Mouse (Mus musculus) lung, postnatal 14 days (tissue): ENCODE results near the gene A430005L14Rik.

Source experiments
- DNase-seq: peaks from one replicate; pipeline ENCODE4 v3.0.0; 2021

A430005L14Rik gene

DNA sequence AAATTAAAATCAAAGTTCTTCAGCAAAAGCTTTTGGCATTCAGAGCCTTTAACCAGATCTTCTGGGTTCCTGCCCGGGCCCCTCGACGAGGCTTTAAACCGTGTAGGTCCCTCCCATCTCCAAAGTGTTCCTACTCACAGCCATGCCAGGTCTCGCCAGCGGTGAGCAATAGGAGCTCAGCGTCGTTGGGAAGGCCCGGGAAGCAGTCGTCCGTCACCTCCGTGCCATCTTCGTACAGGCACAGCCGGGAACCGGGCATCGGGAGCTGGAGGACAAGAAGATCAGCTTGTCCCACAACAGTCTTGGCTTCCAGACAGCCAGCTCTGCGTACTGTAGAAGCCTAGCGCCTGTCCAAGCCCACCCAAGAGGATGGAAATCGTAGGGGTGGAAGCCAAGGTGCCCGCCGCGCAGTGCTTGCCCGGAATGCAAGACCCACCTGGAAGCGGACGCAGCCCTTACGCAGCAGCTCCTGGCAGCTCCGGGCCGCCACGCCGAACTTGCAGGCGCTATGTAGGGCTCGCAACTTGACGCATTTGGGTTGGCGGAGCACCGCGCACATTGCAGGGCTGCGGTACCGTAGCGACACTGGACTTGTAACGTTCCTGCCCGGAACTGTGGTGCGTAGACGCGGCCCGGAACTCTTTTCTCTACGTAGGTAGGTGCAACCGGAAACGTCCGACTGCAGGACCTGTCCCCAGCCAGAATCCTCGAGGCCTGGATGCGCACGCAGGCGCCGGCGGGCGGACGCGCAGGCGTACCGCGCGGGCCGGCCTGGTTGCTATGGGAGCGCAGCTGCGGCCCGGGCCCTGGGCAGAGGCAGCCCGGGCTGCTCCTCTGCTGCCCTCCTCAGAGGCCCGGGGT, 17.6 kb downstream of the A430005L14Rik start, which contains the start of the genes Dffb and Cep104:
Gene Dffb, minus strand, starts transcription at position 696 of the 861 bp plus-strand sequence.
Gene Cep104, plus strand, starts transcription at position 764 of the 861 bp plus-strand sequence.
- peak; percentile 97 for DNase-seq

DNA sequence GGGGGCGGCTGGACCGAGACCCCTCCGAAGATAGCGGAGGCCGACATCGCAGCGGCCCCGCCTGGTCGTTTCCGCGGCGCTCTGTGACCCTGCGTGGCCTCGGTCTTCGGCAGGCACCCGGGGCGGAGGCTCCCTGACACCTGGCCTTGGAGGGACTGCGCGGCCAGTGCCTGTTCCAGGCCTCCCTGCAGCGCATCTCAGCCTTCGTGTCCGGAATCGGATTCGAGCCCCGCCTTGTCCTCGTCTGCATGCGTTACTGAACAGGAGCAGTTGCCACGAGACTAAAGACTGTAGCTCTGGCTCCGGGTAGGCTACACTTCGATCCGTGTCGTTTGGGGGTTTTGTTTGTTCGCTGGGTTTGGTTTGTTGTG, 18.2 kb downstream of the A430005L14Rik start:
- no peak for DNase-seq

DNA sequence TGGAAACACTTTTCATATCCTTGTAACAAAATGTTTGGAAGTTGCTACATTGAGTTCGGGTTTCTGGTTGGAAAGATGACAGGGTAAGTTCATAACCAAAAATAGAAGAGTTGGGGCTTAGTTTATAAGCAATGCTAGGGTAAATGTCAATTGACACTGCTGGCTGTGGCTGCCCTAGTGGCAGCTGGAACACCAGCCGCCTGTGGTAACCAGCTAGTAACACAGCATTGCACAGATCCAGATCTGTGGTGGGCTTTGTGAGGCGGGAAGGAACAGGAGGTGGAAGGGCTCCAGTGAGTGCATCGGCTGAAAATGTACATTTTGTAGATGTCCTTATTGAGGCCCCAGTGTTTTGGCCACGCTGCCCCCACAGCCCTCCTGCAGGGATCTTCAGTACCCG, 18.7 kb downstream of the A430005L14Rik start:
- DNase-seq: no peak

DNA sequence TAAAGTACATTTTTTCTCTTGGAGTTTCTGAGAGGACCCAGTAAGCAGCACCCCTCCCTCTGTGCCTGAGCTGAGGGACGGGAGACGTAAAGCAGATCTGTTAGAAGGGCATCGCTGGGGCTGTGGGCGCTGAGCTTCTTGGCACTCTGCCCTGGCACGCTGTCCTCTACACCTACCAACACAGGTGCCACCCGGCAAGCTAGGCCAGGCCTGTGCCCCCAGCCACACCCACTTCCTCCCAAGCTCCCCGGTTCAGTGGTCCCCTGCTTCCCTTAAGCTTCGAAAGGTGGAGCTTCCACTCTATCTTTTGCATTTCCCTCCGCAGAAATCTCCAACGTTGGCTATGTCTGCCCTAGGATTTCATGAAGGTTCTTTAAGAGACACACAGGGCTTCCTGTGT, 22.2 kb downstream of the A430005L14Rik start:
- no peak for DNase-seq

DNA sequence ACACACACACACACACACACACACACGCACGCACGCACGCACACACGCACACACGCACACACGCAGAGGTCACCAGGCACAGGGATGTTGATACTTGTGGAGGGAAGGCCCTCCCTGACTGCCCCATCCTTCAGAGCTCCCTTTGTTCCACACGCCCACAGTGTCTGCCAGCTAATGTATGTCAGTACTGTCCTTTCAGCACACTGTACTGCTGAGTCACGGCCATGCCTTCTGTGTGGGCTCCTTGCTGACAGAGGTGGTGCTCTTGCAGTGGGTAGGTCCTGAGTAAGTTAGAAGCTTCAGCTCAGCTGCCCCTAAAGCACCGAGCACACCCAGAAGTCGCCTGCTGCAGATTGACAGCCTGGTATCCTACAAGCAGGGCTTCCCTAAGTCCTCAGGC, 23.4 kb downstream of the A430005L14Rik start:
- DNase-seq: no peak

DNA sequence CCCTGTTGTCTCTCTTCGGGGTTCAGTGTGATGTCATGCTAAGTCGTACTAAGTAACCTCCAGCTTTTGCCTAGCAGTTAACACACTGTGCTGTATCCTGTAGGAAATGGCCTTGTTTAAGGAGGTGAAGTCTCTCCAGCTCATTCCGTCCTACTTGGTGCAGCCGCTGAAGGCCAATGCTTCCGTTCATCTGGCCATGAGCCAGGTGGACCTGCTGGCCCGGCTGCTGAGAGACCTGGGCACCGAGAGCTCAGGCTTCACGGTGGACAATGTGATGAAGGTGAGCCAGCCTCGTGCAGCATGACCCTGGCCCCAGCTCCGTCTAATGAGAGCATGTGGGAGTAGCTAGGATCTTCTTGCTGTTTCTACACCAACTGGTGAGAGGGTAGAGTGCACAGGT, 35.7 kb downstream of the A430005L14Rik start:
- DNase-seq: no peak

DNA sequence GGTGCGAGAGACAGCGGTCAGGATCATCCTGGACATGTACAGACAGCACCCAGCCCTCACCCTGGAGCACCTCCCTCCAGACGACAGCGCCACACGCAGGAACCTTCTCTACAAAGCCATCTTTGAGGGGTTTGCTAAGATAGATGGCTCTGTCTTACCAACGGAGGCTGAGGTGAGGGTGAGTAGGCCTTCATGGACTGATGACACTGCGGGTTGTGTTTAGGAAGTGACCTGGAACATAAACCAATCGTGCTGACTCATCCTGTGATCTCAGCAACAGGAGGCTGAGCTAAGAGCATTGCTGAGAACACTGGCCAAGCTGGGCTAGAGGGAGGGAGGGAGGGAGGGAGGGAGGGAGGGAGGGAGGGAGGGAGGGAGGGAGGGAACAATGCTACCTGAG, 36.5 kb downstream of the A430005L14Rik start:
- no peak for DNase-seq

DNA sequence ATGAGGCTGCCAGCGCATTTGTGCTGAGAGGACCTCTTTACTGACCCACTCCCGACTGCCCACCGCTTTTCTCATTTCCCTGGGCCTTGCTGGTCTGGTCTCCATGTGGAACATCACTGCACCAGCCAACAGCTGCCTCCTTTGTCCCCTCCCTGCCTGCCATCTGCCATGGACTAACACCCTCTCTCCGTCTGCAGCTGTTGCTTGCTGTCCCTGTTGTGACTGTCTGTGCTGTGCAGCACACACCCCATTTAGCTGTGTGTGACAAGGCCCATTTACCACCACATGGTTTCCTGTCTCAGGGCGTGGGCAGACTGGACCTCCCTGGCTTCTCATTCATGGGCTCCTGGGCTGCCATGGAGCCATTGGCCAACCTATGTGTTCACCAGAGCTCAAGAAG, 48.5 kb downstream of the A430005L14Rik start:
- DNase-seq: no peak

DNA sequence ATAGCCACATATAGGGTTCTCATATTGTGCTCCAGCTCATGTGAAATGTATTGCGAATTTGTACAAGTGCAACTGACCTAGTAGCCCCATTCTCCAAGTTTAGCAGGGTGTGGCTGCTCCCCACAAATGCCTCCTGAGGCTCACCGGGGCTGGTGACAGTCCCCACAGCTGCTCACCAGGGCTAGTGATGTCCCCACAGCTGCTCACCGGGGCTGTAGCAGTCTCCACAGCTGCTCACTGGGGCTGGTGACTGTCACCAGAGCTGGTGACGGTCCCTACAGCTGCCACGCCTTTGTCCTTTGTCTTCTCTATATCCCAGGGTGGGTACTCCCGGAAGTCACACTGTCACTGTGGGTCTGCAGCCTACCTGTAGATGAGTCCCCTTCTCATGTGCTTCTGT, 49.2 kb downstream of the A430005L14Rik start:
- no peak for DNase-seq

DNA sequence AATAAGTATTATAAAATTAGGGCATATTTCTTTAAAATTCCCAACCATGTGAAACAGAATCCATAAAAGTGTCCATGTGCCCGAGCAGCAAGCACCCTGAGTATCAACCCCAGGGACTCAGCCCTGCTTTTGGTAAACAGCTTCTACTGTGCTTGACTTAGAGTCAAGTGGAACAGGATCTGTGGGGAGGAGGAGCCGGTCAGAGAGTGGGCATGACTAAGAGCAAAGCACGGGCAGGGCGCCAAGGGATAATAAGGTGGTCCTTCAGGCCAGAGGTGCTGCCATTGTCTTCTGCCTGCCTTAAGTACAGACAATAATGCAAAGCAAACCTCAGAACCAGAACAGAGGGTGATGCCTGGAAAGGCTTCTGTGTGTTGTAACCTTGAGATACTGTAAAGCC, 50.7 kb downstream of the A430005L14Rik start:
- peak; percentile 62 for DNase-seq

DNA sequence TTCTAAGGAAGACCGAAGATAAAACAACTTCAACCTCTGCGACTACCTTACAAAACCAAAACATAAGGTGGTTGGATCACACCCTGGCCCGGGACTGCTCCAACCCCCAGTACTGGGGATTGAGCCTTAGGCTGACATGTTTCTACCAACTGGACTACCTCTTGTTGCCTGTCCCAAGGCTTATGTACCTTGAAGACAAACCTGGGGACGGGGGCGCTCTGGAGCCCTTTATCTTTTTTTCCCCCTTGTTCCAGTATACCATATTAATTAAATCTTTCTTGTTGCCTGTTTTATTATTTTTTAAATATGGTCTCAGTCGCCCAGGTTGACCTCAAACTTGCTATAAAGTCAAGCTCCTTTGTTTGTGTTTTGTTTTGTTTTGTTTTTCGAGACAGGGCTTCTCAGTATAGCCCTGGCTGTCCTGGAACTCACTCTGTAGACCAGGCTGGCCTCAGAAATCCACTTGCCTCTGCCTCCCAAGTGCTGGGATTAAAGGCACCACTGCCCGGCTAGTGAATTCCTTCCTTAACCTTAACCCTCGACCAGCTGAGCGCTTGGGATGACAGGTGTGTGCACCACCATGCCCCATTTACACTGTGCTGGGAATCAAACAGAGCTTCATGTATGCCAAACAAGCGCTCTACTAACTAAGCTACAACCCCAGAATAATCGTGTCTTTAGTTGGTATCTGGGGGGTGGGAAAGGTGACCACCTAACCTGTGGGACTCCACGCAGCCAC, 54.0 kb downstream of the A430005L14Rik start:
- DNase-seq: no peak
